Mouse (Mus musculus) liver, postnatal 0 days (tissue): ENCODE data around the gene Rce1. TPM values are rescaled to one million over a fixed set of nuclear protein-coding genes. Genes with fewer than 3 reads are reported as not detected.

ENCODE experiments used
- ATAC-seq: fragments of 200-750 bp; cut with Nextera tagmentation; 2 replicates; pipeline ENCODE4 v1.8.0; 2017; ENCODE audit warnings: mild to moderate bottlenecking, moderate library complexity
- DNase-seq: peaks from one replicate; pipeline ENCODE4 v3.0.0-alpha.2; 2016
- H3K27ac ChIP-seq: fragments of 300-500 bp; sonication (generic); 2 replicates; pipeline ENCODE4 v1.5.1; 2014; ENCODE audit warnings: antibody characterized with exemption, moderate library complexity, mild to moderate bottlenecking, low read depth
- H3K27me3 ChIP-seq: fragments of 300-500 bp; sonication (generic); 2 replicates; pipeline ENCODE4 v1.6.1; 2014; ENCODE audit warnings: low read length, control low read depth, mixed read lengths; ENCODE audit not compliant: insufficient read depth
- H3K36me3 ChIP-seq: fragments of 300-500 bp; sonication (generic); replicated peaks from 2 replicates; pipeline ENCODE4 v1.6.1; 2014; ENCODE audit warnings: mild to moderate bottlenecking, control low read depth, low read length, moderate library complexity, mixed read lengths; ENCODE audit not compliant: insufficient read depth
- H3K4me1 ChIP-seq: fragments of 300-500 bp; sonication (generic); 2 replicates; pipeline ENCODE4 v1.6.1; 2014; ENCODE audit warnings: antibody characterized with exemption, mild to moderate bottlenecking, control low read depth; ENCODE audit not compliant: insufficient read depth
- H3K4me2 ChIP-seq: fragments of 300-500 bp; sonication (generic); 2 replicates; pipeline ENCODE4 v1.6.1; 2014; ENCODE audit warnings: low read depth, mild to moderate bottlenecking, low read length, moderate library complexity, mixed read lengths
- H3K4me3 ChIP-seq: fragments of 300-500 bp; sonication (generic); 2 replicates; pipeline ENCODE4 v1.5.1; 2014; ENCODE audit warnings: low read depth, low read length
- H3K9ac ChIP-seq: fragments of 300-500 bp; sonication (generic); replicated peaks from 2 replicates; pipeline ENCODE4 v1.6.1; 2014; ENCODE audit warnings: mild to moderate bottlenecking, moderate library complexity
- H3K9me3 ChIP-seq: fragments of 300-500 bp; sonication (generic); 2 replicates; pipeline ENCODE4 v1.6.1; 2016; ENCODE audit warnings: mild to moderate bottlenecking, control low read depth, low read length, mixed read lengths
- CTCF ChIP-seq: sonication (generic); IDR thresholded peaks from 2 replicates; pipeline ENCODE4 v1.5.1; 2016; ENCODE audit warnings: antibody characterized with exemption, low read depth
- EP300 ChIP-seq: IDR thresholded peaks from 2 replicates; pipeline ENCODE4 v1.6.1; 2016; ENCODE audit warnings: antibody characterized with exemption, low read depth, mild to moderate bottlenecking
- WGBS: fragments of 180-500 bp; shearing (Covaris S2); extraction: QIAGEN DNeasy Blood & Tissue Kit; methylation state at CpG from one replicate; pipeline ENCODE4 v1.1.7; 2014; ENCODE audit not compliant: insufficient replicate concordance; 5-methylcytosine and 5-hydroxymethylcytosine counted together
- polyA plus RNA-seq: library from polyadenylated mRNA; unstranded; fragments of >200 nt; fragmentation: Nextera tagmentation; extraction: Ambion mirVana; gene quantifications from 2 replicates; pipeline ENCODE4 v1.2.1, GENCODE M21; 2015

Rce1 gene
- polyA plus RNA-seq, 1 experiment from 2014 or later, result 17.3 TPM

DNA sequence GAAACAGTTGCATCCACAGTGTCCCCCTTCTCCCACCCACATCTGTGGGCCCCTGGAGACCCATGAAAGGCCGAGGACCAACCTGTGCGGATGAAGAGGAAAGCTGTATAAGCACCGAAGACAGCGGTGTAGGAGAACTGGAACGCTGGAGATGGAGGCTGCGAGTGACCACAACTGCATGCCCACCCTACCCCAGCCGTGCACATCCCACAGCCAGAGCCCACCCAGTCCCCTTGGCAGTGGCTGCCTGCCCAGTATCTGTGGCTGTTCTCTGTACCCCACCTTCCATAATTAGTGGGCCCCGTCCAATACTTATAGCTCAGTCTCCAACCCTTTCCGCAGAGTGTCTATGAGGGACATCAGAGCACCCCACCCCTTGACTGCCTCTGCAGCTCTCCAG is 2.0 kb downstream of the Rce1 start:
- H3K4me2 ChIP-seq, result no peak overlapping the region
- TF ChIP-seq CTCF, result no peak
- no peak for TF ChIP-seq EP300
- no peak overlapping the region for H3K9ac ChIP-seq
- peaks cover 11% of the 10 kb centered on the region for H3K4me1 ChIP-seq
- no peaks in the 10 kb centered on the region for H3K27me3 ChIP-seq
- ATAC-seq (no peak), DNase-seq (no peak)
- peaks cover 38% of the 10 kb centered on the region for H3K36me3 ChIP-seq
- H3K4me3 ChIP-seq, result no peak overlapping the region
- H3K27ac ChIP-seq, result no peak overlapping the region
- WGBS, result 94% methylated on average over 9 of the region's 9 CpGs
- H3K9me3 ChIP-seq, result no peaks in the 10 kb centered on the region

DNA sequence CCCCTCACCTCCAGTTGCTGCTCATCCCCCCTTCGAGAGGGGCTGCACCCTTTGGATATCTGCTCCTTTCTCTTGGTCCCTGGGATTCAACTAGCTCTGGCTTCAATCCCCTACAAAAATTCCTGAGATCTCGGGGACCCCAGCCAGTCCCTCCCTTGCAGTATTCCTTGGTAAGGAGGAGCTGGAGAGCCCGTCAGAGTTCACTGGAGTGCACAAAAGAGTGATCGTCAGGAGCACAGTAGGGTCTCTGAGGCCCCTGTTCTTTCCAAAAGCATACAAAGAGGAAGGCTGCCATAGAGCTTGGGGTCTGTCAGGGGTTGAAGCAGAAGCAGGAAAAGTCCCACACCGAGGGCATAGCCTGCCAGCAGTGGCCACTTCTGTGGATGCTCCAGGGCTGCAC is 2.7 kb downstream of the Rce1 start:
- ATAC-seq, result no peak
- peaks cover 43% of the 10 kb centered on the region for H3K36me3 ChIP-seq
- H3K27me3 ChIP-seq, result no peaks in the 10 kb centered on the region
- H3K4me3 ChIP-seq, result no peak overlapping the region
- no peak overlapping the region for H3K4me2 ChIP-seq
- DNase-seq, result no peak
- H3K27ac ChIP-seq, result no peak overlapping the region
- H3K4me1 ChIP-seq, result peaks cover 11% of the 10 kb centered on the region
- 87% methylated on average over 5 of the region's 5 CpGs for WGBS
- H3K9ac ChIP-seq, result no peak overlapping the region
- no peak for TF ChIP-seq EP300
- no peak for TF ChIP-seq CTCF
- no peaks in the 10 kb centered on the region for H3K9me3 ChIP-seq

DNA sequence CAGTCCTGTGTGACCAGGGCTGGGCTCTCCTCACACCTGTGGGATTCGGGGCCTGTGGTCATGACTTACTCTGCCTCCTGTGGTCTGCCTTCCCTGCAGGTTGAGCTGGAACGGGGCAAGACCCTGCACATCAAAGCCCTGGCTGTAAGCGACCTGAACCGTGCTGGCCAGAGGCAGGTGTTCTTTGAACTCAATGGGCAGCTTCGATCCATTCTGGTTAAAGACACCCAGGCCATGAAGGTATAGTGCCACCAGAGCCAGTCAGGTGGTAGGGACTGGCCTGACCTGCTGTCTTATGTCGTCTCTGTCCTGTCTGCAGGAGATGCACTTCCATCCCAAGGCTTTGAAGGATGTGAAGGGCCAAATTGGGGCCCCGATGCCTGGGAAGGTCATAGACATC is 4.7 kb downstream of the Rce1 start:
- DNase-seq (no peak), ATAC-seq (no peak)
- no peak for TF ChIP-seq EP300
- Histone ChIP-seq H3K27ac (no peak overlapping the region), H3K9me3 (no peaks in the 10 kb centered on the region), H3K9ac (no peak overlapping the region), H3K27me3 (no peaks in the 10 kb centered on the region), H3K36me3 (peaks cover 47% of the 10 kb centered on the region), H3K4me1 (peaks cover 12% of the 10 kb centered on the region), H3K4me3 (no peak overlapping the region), H3K4me2 (no peak overlapping the region)
- 87% methylated on average over 7 of the region's 7 CpGs for WGBS

GRCm38 (mm10) chr19:4619461-4619860 is 6.0 kb downstream of the Rce1 start:
- 83% methylated on average over 10 of the region's 10 CpGs for WGBS
- H3K4me2 ChIP-seq, result no peak overlapping the region
- no peak overlapping the region for H3K9ac ChIP-seq
- H3K4me3 ChIP-seq, result no peak overlapping the region
- no peak for DNase-seq
- no peak overlapping the region for H3K27ac ChIP-seq
- no peak for ATAC-seq
- H3K4me1 ChIP-seq, result peaks cover 18% of the 10 kb centered on the region
- H3K36me3 ChIP-seq, result peaks cover 47% of the 10 kb centered on the region
- no peak for TF ChIP-seq EP300
- TF ChIP-seq CTCF, result no peak
- H3K9me3 ChIP-seq, result no peaks in the 10 kb centered on the region
- H3K27me3 ChIP-seq, result no peaks in the 10 kb centered on the region

DNA sequence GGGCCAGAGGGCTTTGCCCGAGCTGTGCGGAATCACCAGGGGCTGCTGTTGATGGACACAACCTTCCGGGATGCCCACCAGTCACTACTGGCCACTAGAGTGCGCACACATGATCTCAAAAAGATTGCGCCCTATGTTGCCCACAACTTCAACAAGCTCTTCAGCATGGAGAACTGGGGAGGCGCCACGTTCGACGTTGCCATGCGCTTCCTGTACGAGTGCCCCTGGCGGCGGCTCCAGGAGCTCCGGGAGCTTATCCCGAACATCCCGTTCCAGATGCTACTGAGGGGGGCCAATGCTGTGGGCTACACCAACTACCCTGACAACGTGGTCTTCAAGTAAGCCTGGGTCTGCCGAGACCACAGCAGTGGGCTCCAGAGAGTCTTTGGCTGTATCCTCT is 7.3 kb downstream of the Rce1 start:
- DNase-seq (no peak), ATAC-seq (no peak)
- peaks cover 50% of the 10 kb centered on the region for H3K36me3 ChIP-seq
- no peak overlapping the region for H3K27ac ChIP-seq
- no peak overlapping the region for H3K4me2 ChIP-seq
- peaks cover 19% of the 10 kb centered on the region for H3K4me1 ChIP-seq
- H3K27me3 ChIP-seq, result no peaks in the 10 kb centered on the region
- WGBS, result 37% methylated on average over 18 of the region's 18 CpGs
- no peaks in the 10 kb centered on the region for H3K9me3 ChIP-seq
- no peak overlapping the region for H3K9ac ChIP-seq
- H3K4me3 ChIP-seq, result no peak overlapping the region
- TF ChIP-seq EP300 (no peak), CTCF (peak; percentile 29)

GRCm38 (mm10) chr19:4616546-4616945 is 8.9 kb downstream of the Rce1 start:
- no peak for DNase-seq
- Histone ChIP-seq H3K9ac (no peak overlapping the region), H3K4me2 (no peak overlapping the region), H3K4me3 (no peak overlapping the region), H3K36me3 (peaks cover 39% of the 10 kb centered on the region), H3K4me1 (peaks cover 19% of the 10 kb centered on the region), H3K27ac (no peak overlapping the region), H3K9me3 (no peaks in the 10 kb centered on the region), H3K27me3 (no peaks in the 10 kb centered on the region)
- TF ChIP-seq EP300 (no peak), CTCF (no peak)
- WGBS, result 38% methylated on average over 4 of the region's 4 CpGs
- no peak for ATAC-seq
